Mouse (Mus musculus): ENCODE data around the gene E2f2. TPM values are rescaled to one million over a fixed set of nuclear protein-coding genes. Genes with fewer than 3 reads are reported as not detected.
A peak's percentile ranks its signal among the peaks of the same experiment; 100 is the strongest.

Gene E2f2
- polyA plus RNA-seq, 1 experiment from 2014 or later: 7.3 TPM

DNA sequence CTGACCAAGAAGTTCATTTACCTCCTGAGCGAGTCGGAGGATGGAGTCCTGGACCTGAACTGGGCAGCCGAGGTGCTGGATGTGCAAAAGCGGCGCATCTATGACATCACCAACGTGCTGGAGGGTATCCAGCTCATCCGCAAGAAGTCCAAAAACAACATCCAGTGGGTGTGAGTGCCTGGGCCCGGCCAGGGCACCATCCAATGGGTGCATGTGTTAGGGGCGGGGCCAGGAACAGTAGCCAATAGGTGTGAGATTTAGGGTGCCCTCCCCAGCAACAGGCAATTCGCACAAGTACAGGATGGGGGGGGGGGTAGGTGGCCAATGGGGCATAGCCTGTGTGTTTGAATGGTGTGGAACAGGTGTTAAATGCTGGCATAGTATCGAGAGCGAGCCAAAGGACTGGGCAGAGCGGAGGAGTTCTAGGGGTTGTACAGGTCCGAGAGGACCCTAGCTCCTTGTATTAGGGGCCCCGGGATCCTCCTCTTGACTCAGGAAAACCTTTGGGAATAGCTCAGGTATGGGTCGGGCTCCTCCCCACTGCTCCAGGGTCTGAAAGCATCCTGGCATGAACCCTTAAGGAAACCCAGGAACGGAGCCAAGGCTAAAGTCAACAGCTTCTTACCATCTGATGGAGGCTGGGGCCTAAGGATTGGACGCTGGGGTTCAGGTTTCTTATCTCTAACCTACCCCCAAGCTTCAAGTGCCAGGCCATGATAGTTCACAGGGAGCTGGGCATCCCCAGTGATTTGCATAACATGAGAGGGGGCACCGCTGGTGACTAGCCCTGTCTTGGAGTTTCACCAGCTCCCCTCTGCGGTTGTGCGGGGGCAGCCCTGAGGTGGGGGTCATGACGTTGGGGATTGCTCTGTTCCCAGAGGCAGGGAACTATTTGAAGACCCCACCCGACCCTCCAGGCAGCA, 8.5 kb downstream of the E2f2 start:
- H3K4me3 ChIP-seq (ENCODE audit: low read length): peak overlapping the region; percentile 37
- H3K4me1 ChIP-seq (ENCODE audit: insufficient read depth, low read length): peaks cover 48% of the 10 kb centered on the region
- no peaks in the 10 kb centered on the region for H3K27me3 ChIP-seq (ENCODE audit: insufficient read depth, low read length)
- H3K36me3 ChIP-seq (ENCODE audit: insufficient read depth, low read length): 0 out of 2 replicates have a peak, but pooled peaks cover 4% of the 10 kb centered on the region
- peak overlapping the region; percentile 54 for H3K4me2 ChIP-seq (replicated peaks; ENCODE audit: low read depth, low read length)
- peak overlapping the region; percentile 45 for H3K9ac ChIP-seq (replicated peaks; ENCODE audit: low read length)
- WGBS: 18% methylated on average over 23 of the region's 23 CpGs
- ATAC-seq (ENCODE audit: low FRiP score, low TSS enrichment): peak; percentile 89
- no peaks in the 10 kb centered on the region for H3K9me3 ChIP-seq (ENCODE audit: low read length)
- H3K27ac ChIP-seq (ENCODE audit: low read length): peak overlapping the region; percentile 43

DNA sequence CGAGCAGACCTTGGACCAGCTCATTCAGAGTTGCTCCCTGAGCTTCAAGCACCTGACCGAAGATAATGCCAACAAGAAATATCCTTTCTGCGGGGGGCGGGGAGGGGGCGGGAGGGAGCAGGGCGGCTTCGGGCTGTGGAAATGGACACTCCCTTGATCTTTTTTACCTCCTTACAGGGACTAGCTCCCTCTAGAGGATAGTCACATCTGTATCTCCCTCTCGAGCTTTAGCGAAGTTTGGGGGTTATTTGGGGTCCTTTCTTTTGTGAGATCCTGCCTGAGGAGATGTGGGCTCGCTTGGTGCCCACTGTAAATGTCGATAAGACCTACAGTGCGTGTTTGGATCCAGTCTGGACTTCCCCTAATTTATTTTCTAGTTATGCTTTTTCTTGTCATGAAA, 9.2 kb downstream of the E2f2 start:
- no peaks in the 10 kb centered on the region for H3K9me3 ChIP-seq (ENCODE audit: low read length)
- WGBS: 30% methylated on average over 12 of the region's 12 CpGs
- H3K27me3 ChIP-seq (ENCODE audit: insufficient read depth, low read length): no peaks in the 10 kb centered on the region
- 0 out of 2 replicates have a peak, but pooled peaks cover 4% of the 10 kb centered on the region for H3K36me3 ChIP-seq (ENCODE audit: insufficient read depth, low read length)
- H3K27ac ChIP-seq (ENCODE audit: low read length): peak overlapping the region; percentile 41
- peaks cover 48% of the 10 kb centered on the region for H3K4me1 ChIP-seq (ENCODE audit: insufficient read depth, low read length)
- H3K9ac ChIP-seq (replicated peaks; ENCODE audit: low read length): peak overlapping the region; percentile 33; the same call in 1 of the 2 replicates
- ATAC-seq (ENCODE audit: low FRiP score, low TSS enrichment): no peak
- peak overlapping the region; percentile 54 for H3K4me2 ChIP-seq (replicated peaks; ENCODE audit: low read depth, low read length)
- no peak overlapping the region for H3K4me3 ChIP-seq (ENCODE audit: low read length)

GRCm38 (mm10) chr4:136185375-136185774, 13.2 kb downstream of the E2f2 start:
- H3K4me1 ChIP-seq (ENCODE audit: insufficient read depth, low read length): peaks cover 16% of the 10 kb centered on the region
- WGBS: 55% methylated on average over 9 of the region's 9 CpGs
- no peaks in the 10 kb centered on the region for H3K27me3 ChIP-seq (ENCODE audit: insufficient read depth, low read length)
- no peak overlapping the region for H3K27ac ChIP-seq (ENCODE audit: low read length)
- no peak overlapping the region for H3K9ac ChIP-seq (replicated peaks; ENCODE audit: low read length)
- ATAC-seq (ENCODE audit: low FRiP score, low TSS enrichment): no peak
- no peaks in the 10 kb centered on the region for H3K9me3 ChIP-seq (ENCODE audit: low read length)
- no peak overlapping the region for H3K4me3 ChIP-seq (ENCODE audit: low read length)
- no peak overlapping the region for H3K4me2 ChIP-seq (replicated peaks; ENCODE audit: low read depth, low read length)
- H3K36me3 ChIP-seq (ENCODE audit: insufficient read depth, low read length): peaks cover 9% of the 10 kb centered on the region; the same call in 1 of the 2 replicates

GRCm38 (mm10) chr4:136186315-136186714, 14.1 kb downstream of the E2f2 start:
- WGBS: 82% methylated on average over 8 of the region's 8 CpGs
- no peak overlapping the region for H3K4me3 ChIP-seq (ENCODE audit: low read length)
- peaks cover 9% of the 10 kb centered on the region; the same call in 1 of the 2 replicates for H3K36me3 ChIP-seq (ENCODE audit: insufficient read depth, low read length)
- no peak overlapping the region; the same call in 1 of the 2 replicates for H3K27ac ChIP-seq (ENCODE audit: low read length)
- peaks cover 7% of the 10 kb centered on the region for H3K4me1 ChIP-seq (ENCODE audit: insufficient read depth, low read length)
- ATAC-seq (ENCODE audit: low FRiP score, low TSS enrichment): no peak
- no peaks in the 10 kb centered on the region for H3K9me3 ChIP-seq (ENCODE audit: low read length)
- H3K4me2 ChIP-seq (replicated peaks; ENCODE audit: low read depth, low read length): no peak overlapping the region
- H3K9ac ChIP-seq (replicated peaks; ENCODE audit: low read length): no peak overlapping the region
- H3K27me3 ChIP-seq (ENCODE audit: insufficient read depth, low read length): no peaks in the 10 kb centered on the region

- peak; percentile 46; the same call in 1 of the 2 replicates for ATAC-seq (ENCODE audit: low FRiP score, low TSS enrichment)
- peak overlapping the region; percentile 5; the same call in 1 of the 2 replicates for H3K27ac ChIP-seq (ENCODE audit: low read length)
- H3K9me3 ChIP-seq (ENCODE audit: low read length): no peaks in the 10 kb centered on the region
- no peaks in the 10 kb centered on the region for H3K27me3 ChIP-seq (ENCODE audit: insufficient read depth, low read length)
- H3K4me1 ChIP-seq (ENCODE audit: insufficient read depth, low read length): peaks cover 4% of the 10 kb centered on the region
- no peak overlapping the region for H3K9ac ChIP-seq (replicated peaks; ENCODE audit: low read length)
- peaks cover 9% of the 10 kb centered on the region; the same call in 1 of the 2 replicates for H3K36me3 ChIP-seq (ENCODE audit: insufficient read depth, low read length)
- no peak overlapping the region for H3K4me2 ChIP-seq (replicated peaks; ENCODE audit: low read depth, low read length)
- WGBS: 72% methylated on average over 23 of the region's 23 CpGs
- no peak overlapping the region for H3K4me3 ChIP-seq (ENCODE audit: low read length)
Measured at GRCm38 (mm10) chr4:136186739-136187472, 14.7 kb downstream of the E2f2 start.

DNA sequence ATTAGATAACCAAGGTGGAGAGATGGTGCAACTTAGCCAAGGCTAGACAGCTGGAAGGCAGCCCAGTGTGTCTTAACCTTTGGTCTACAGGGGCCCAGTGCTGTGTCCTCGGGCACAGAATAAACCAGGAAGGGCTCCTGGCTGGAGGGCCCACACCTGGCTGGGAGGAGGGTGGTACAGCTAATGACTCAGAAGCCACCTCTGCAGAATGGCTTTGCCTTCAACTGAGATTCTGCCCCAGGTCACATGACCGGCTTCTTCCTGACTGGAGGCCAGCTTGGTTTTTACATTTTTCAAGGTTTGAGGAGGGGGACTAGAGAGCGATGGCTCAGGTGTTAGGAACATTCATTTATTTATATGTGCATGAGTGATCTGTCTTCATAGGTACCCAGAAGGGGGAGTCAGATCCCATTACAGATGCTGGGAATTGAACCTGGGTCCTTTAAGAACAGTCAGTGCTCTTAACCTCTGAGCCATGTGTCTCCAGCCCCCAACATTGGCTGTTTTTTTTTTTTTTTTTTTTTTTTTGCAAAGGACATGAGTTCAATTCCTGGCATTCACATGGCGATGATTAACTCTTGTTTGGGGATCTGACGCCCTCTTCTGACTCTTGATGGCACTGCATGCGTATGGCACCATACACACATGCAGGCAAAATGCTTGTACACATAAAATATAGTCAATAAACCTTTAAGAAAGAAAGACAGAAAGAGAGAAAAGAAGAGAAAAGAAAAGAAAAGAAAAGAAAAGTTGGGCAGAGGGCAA, 17.0 kb downstream of the E2f2 start:
- no peak for ATAC-seq (ENCODE audit: low FRiP score, low TSS enrichment)
- H3K4me3 ChIP-seq (ENCODE audit: low read length): no peak overlapping the region
- H3K9me3 ChIP-seq (ENCODE audit: low read length): no peaks in the 10 kb centered on the region
- H3K36me3 ChIP-seq (ENCODE audit: insufficient read depth, low read length): peaks cover 12% of the 10 kb centered on the region
- no peaks in the 10 kb centered on the region for H3K27me3 ChIP-seq (ENCODE audit: insufficient read depth, low read length)
- no peak overlapping the region for H3K9ac ChIP-seq (replicated peaks; ENCODE audit: low read length)
- no peak overlapping the region for H3K4me2 ChIP-seq (replicated peaks; ENCODE audit: low read depth, low read length)
- peaks cover 4% of the 10 kb centered on the region for H3K4me1 ChIP-seq (ENCODE audit: insufficient read depth, low read length)
- 85% methylated on average over 6 of the region's 6 CpGs for WGBS
- no peak overlapping the region for H3K27ac ChIP-seq (ENCODE audit: low read length)

DNA sequence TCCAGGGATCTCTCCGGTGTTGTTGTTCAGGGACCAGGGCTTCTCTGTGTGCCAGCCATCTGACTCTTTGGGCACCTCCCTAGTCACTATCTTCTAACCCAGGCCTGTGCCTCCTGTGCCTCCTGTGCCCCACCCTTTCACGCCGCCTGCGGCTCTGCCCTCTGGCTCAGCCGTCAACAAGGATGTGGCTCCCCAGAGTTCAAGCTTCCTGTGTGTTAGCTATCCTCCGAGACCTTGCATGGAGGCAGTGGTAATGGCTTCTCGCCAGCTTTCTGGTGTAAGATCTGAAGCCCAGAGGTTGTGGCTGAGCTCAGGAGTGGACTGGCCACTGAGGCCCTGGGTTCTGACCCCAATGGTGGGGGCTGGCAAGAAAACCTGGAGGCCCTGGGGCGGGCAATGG, 17.7 kb downstream of the E2f2 start:
- H3K36me3 ChIP-seq (ENCODE audit: insufficient read depth, low read length): peaks cover 12% of the 10 kb centered on the region
- WGBS: 76% methylated on average over 8 of the region's 8 CpGs
- peaks cover 4% of the 10 kb centered on the region for H3K4me1 ChIP-seq (ENCODE audit: insufficient read depth, low read length)
- H3K27ac ChIP-seq (ENCODE audit: low read length): no peak overlapping the region
- H3K9me3 ChIP-seq (ENCODE audit: low read length): no peaks in the 10 kb centered on the region
- no peak overlapping the region for H3K4me3 ChIP-seq (ENCODE audit: low read length)
- H3K4me2 ChIP-seq (replicated peaks; ENCODE audit: low read depth, low read length): no peak overlapping the region
- H3K27me3 ChIP-seq (ENCODE audit: insufficient read depth, low read length): no peaks in the 10 kb centered on the region
- ATAC-seq (ENCODE audit: low FRiP score, low TSS enrichment): no peak
- H3K9ac ChIP-seq (replicated peaks; ENCODE audit: low read length): no peak overlapping the region

- Histone ChIP-seq H3K4me3 (ENCODE audit: low read length) (no peak overlapping the region), H3K27ac (ENCODE audit: low read length) (no peak overlapping the region), H3K27me3 (ENCODE audit: insufficient read depth, low read length) (no peaks in the 10 kb centered on the region), H3K4me2 (replicated peaks; ENCODE audit: low read depth, low read length) (no peak overlapping the region), H3K9me3 (ENCODE audit: low read length) (no peaks in the 10 kb centered on the region), H3K9ac (replicated peaks; ENCODE audit: low read length) (no peak overlapping the region), H3K36me3 (ENCODE audit: insufficient read depth, low read length) (peaks cover 10% of the 10 kb centered on the region), H3K4me1 (ENCODE audit: insufficient read depth, low read length) (no peaks in the 10 kb centered on the region)
- 72% methylated on average over 3 of the region's 3 CpGs for WGBS
- ATAC-seq (ENCODE audit: low FRiP score, low TSS enrichment): no peak
Measured at GRCm38 (mm10) chr4:136193571-136193970, 21.4 kb downstream of the E2f2 start.

DNA sequence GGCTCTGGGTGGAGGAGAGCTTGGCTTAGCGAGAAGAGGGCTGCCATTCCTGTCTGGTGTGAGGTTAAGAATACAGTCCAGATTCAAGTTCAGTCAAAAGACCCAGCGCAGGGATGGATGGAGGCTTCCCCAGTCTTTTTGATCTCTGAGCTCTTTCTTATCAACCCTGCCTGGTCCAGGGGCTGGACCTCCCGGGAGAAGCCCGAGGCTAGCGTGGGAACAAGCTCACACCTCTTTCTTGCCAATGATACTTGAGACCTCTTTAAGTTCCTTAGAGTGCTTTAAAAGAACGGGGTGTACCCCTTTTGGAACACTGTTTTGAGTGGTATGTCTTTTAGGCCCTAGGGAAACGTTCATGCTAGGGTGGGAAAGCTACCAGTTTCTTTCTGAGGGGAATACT, 22.8 kb downstream of the E2f2 start:
- 48% methylated on average over 7 of the region's 7 CpGs for WGBS
- peaks cover 7% of the 10 kb centered on the region for H3K36me3 ChIP-seq (ENCODE audit: insufficient read depth, low read length)
- no peaks in the 10 kb centered on the region for H3K27me3 ChIP-seq (ENCODE audit: insufficient read depth, low read length)
- no peaks in the 10 kb centered on the region for H3K9me3 ChIP-seq (ENCODE audit: low read length)
- no peak overlapping the region for H3K4me2 ChIP-seq (replicated peaks; ENCODE audit: low read depth, low read length)
- H3K27ac ChIP-seq (ENCODE audit: low read length): no peak overlapping the region
- no peaks in the 10 kb centered on the region for H3K4me1 ChIP-seq (ENCODE audit: insufficient read depth, low read length)
- no peak for ATAC-seq (ENCODE audit: low FRiP score, low TSS enrichment)
- H3K9ac ChIP-seq (replicated peaks; ENCODE audit: low read length): no peak overlapping the region
- H3K4me3 ChIP-seq (ENCODE audit: low read length): no peak overlapping the region
